Mouse (Mus musculus): ENCODE measurements around the gene Esyt2.

- TF ChIP-seq CTCF (IDR thresholded peaks at IDR 0.05) (no peak), EP300 (IDR thresholded peaks at IDR 0.05) (no peak)
Measured at GRCm38 (mm10) chr12:116366900-116367299, 85.9 kb downstream of the Esyt2 start.

All from lung, postnatal 0 days (tissue).